Mouse (Mus musculus) kidney, postnatal 0 days (tissue): ENCODE measurements around the gene Uba7. TPM values are rescaled to one million over a fixed set of nuclear protein-coding genes. Genes with fewer than 3 reads are reported as not detected.

ENCODE experiments used
- ATAC-seq: fragments of 200-750 bp; cut with Nextera tagmentation; replicated peaks from 2 replicates; pipeline ENCODE4 v1.8.0; 2017; ENCODE audit warnings: low read depth, moderate number of reproducible peaks, moderate TSS enrichment, moderate library complexity; ENCODE audit not compliant: low FRiP score
- DNase-seq: peaks from one replicate; pipeline ENCODE4 v3.0.0-alpha.2; 2016; ENCODE audit warnings: low spot score
- H3K27ac ChIP-seq: fragments of 300-500 bp; sonication (generic); 2 replicates; pipeline ENCODE4 v1.5.1; 2014; ENCODE audit warnings: mild to moderate bottlenecking
- H3K27me3 ChIP-seq: fragments of 300-500 bp; sonication (generic); 2 replicates; pipeline ENCODE4 v1.6.1; 2014; ENCODE audit warnings: low read length, mixed read lengths; ENCODE audit not compliant: insufficient read depth
- H3K36me3 ChIP-seq: fragments of 300-500 bp; sonication (generic); 2 replicates; pipeline ENCODE4 v1.6.1; 2014; ENCODE audit warnings: low read length, mixed read lengths; ENCODE audit not compliant: insufficient read depth
- H3K4me1 ChIP-seq: fragments of 300-500 bp; sonication (generic); replicated peaks from 2 replicates; pipeline ENCODE4 v1.6.1; 2014; ENCODE audit warnings: antibody characterized with exemption, low read length, mixed read lengths; ENCODE audit not compliant: insufficient read depth
- H3K4me2 ChIP-seq: fragments of 300-500 bp; sonication (generic); 2 replicates; pipeline ENCODE4 v1.6.1; 2014; ENCODE audit warnings: mild to moderate bottlenecking, low read length, moderate library complexity, mixed read lengths
- H3K4me3 ChIP-seq: fragments of 300-500 bp; sonication (generic); replicated peaks from 2 replicates; pipeline ENCODE4 v1.5.1; 2014; ENCODE audit warnings: low read depth, low read length
- H3K9ac ChIP-seq: fragments of 300-500 bp; sonication (generic); 2 replicates; pipeline ENCODE4 v1.6.1; 2014; ENCODE audit warnings: low read depth, low read length
- H3K9me3 ChIP-seq: fragments of 300-500 bp; sonication (generic); replicated peaks from 2 replicates; pipeline ENCODE4 v1.6.1; 2016; ENCODE audit warnings: low read length, inconsistent platforms, mixed read lengths
- CTCF ChIP-seq: IDR thresholded peaks from 2 replicates; pipeline ENCODE4 v1.5.1; 2016; ENCODE audit warnings: antibody characterized with exemption, low read depth, mild to moderate bottlenecking, moderate library complexity
- WGBS: fragments of 180-500 bp; shearing (Covaris S2); extraction: QIAGEN DNeasy Blood & Tissue Kit; methylation state at CpG from one replicate; pipeline ENCODE4 v1.1.7; 2014; 5-methylcytosine and 5-hydroxymethylcytosine counted together
- polyA plus RNA-seq: library from polyadenylated mRNA; unstranded; fragments of >200 nt; fragmentation: Nextera tagmentation; extraction: Ambion mirVana; gene quantifications from 2 replicates; pipeline ENCODE4 v1.2.1, GENCODE M21; 2015

Gene Uba7
- polyA plus RNA-seq, 1 experiment from 2014 or later, result 41.6 TPM

- Histone ChIP-seq H3K4me2 (peak within 1 kb of the TSS; percentile 71), H3K4me3 (peak within 1 kb of the TSS; percentile 58), H3K27me3 (no peaks in the 10 kb centered on the region), H3K27ac (0 out of 2 replicates have a peak within 1 kb of the TSS, but pooled peaks have one; percentile 38), H3K4me1 (no peaks in the 10 kb centered on the region), H3K9ac (peak within 1 kb of the TSS; percentile 55), H3K36me3 (no peaks in the 10 kb centered on the region), H3K9me3 (no peaks in the 10 kb centered on the region)
- no peak for ATAC-seq
- no peak for TF ChIP-seq CTCF
- WGBS, result 90% methylated on average over 10 of the region's 10 CpGs
- DNase-seq, result no peak
These were observed 25.4 kb upstream of the Uba7 start, which contains the start of gene Traip for GRCm38 (mm10) chr9:107949922-107950235. Gene Traip, plus strand, starts transcription at chr9:107950136.

GRCm38 (mm10) chr9:107950460-107951355 lies 24.6 kb upstream of the Uba7 start:
- H3K4me2 ChIP-seq, result peak overlapping the region; percentile 71
- no peaks in the 10 kb centered on the region for H3K4me1 ChIP-seq
- H3K27ac ChIP-seq, result 0 out of 2 replicates have a peak overlapping the region, but pooled peaks have one; percentile 38
- ATAC-seq (peak; percentile 93), DNase-seq (peak; percentile 96)
- H3K27me3 ChIP-seq, result no peaks in the 10 kb centered on the region
- peak overlapping the region; percentile 55 for H3K9ac ChIP-seq
- peak overlapping the region; percentile 58 for H3K4me3 ChIP-seq
- no peak for TF ChIP-seq CTCF
- no peaks in the 10 kb centered on the region for H3K9me3 ChIP-seq
- 19% methylated on average over 45 of the region's 45 CpGs for WGBS
- no peaks in the 10 kb centered on the region for H3K36me3 ChIP-seq

- Histone ChIP-seq H3K36me3 (peaks cover 9% of the 10 kb centered on the region), H3K27me3 (no peaks in the 10 kb centered on the region), H3K4me2 (no peak overlapping the region), H3K4me3 (no peak overlapping the region), H3K27ac (no peak overlapping the region), H3K9ac (no peak overlapping the region), H3K9me3 (no peaks in the 10 kb centered on the region), H3K4me1 (no peaks in the 10 kb centered on the region)
- TF ChIP-seq CTCF, result no peak
- ATAC-seq (no peak), DNase-seq (no peak)
- WGBS, result 83% methylated on average over 6 of the region's 6 CpGs
These were observed 19.6 kb upstream of the Uba7 start for GRCm38 (mm10) chr9:107955613-107956289.

GRCm38 (mm10) chr9:107957141-107957540 lies 18.2 kb upstream of the Uba7 start:
- WGBS, result 64% methylated on average over 6 of the region's 6 CpGs
- H3K36me3 ChIP-seq, result peaks cover 9% of the 10 kb centered on the region

GRCm38 (mm10) chr9:107959896-107960295 lies 15.4 kb upstream of the Uba7 start:
- no peak for DNase-seq
- no peak overlapping the region for H3K9ac ChIP-seq

More at GRCm38 (mm10) chr9:107957141-107957540, 18.2 kb upstream of the Uba7 start:
- Histone ChIP-seq H3K9me3 (no peaks in the 10 kb centered on the region), H3K27me3 (no peaks in the 10 kb centered on the region), H3K27ac (no peak overlapping the region), H3K4me1 (no peaks in the 10 kb centered on the region), H3K4me2 (no peak overlapping the region), H3K9ac (no peak overlapping the region), H3K4me3 (no peak overlapping the region)
- DNase-seq (no peak), ATAC-seq (no peak)
- no peak for TF ChIP-seq CTCF

GRCm38 (mm10) chr9:107960928-107961327 lies 14.4 kb upstream of the Uba7 start:
- TF ChIP-seq CTCF, result peak; percentile 52
- H3K4me3 ChIP-seq, result no peak overlapping the region
- H3K27ac ChIP-seq, result no peak overlapping the region
- ATAC-seq (no peak), DNase-seq (peak; percentile 36)
- H3K4me1 ChIP-seq, result no peaks in the 10 kb centered on the region
- H3K36me3 ChIP-seq, result peaks cover 9% of the 10 kb centered on the region
- WGBS, result 82% methylated on average over 4 of the region's 4 CpGs
- no peaks in the 10 kb centered on the region for H3K27me3 ChIP-seq
- no peak overlapping the region for H3K4me2 ChIP-seq
- no peaks in the 10 kb centered on the region for H3K9me3 ChIP-seq
- H3K9ac ChIP-seq, result no peak overlapping the region

More at GRCm38 (mm10) chr9:107959896-107960295, 15.4 kb upstream of the Uba7 start:
- H3K9me3 ChIP-seq, result no peaks in the 10 kb centered on the region
- no peaks in the 10 kb centered on the region for H3K27me3 ChIP-seq
- no peaks in the 10 kb centered on the region for H3K4me1 ChIP-seq
- no peak overlapping the region for H3K4me3 ChIP-seq
- peaks cover 9% of the 10 kb centered on the region for H3K36me3 ChIP-seq
- no peak overlapping the region for H3K27ac ChIP-seq
- 37% methylated on average over 6 of the region's 6 CpGs for WGBS
- no peak overlapping the region for H3K4me2 ChIP-seq
- ATAC-seq, result no peak
- no peak for TF ChIP-seq CTCF
